Mouse (Mus musculus): ENCODE data around the gene Neurl1a. TPM values are rescaled to one million over a fixed set of nuclear protein-coding genes. Genes with fewer than 3 reads are reported as not detected.

The Neurl1a gene
- total and polyA plus RNA-seq, 3 experiments: 0.03 TPM; not detected in 2

DNA sequence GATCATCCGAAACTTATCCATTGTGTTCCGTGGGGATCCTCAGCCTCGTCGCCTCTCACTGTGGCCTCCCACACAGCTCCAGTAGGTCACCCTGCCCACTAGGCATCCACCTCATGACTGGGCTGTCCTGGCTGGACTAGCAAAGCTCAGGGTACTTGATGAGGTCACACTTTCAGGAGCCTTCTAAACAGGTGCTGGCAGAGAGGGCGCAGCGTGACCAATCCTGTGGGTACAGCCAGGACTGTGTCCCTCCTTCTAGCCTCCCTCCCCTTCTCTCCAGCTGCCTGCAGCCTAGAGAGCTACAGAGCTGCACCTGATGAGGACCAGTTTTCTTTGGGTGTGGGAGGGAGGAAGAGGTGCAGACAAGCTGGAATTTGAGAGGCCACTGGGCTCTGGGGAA, 34.5 kb upstream of the Neurl1a start, which contains the start of gene Calhm1:
TSS of gene Calhm1 (minus strand) at position 101 of the 400 bp plus-strand sequence.
- Histone ChIP-seq H3K9ac (ENCODE audit: control insufficient read depth, low read depth, low read length, poor library complexity, severe bottlenecking) (no peak within 1 kb of the TSS), H3K79me2 (ENCODE audit: control insufficient read depth, insufficient read depth, low read length, poor library complexity) (no peaks in the 10 kb centered on the region), H3K36me3 (ENCODE audit: control insufficient read depth in 1 of 2, insufficient read depth in 2 of 2, low read length in 2 of 2) (no peaks in the 10 kb centered on the region), H3K4me1 (ENCODE audit: control insufficient read depth in 1 of 2, insufficient read depth in 2 of 2, low read length in 2 of 2) (peaks cover 0 to 2% of the 10 kb centered on the region in 2 experiments; a peak in 2 of 4 replicates), H3K4me3 (ENCODE audit: control insufficient read depth in 1 of 2, insufficient read depth in 1 of 2, low read depth in 2 of 2, low read length in 2 of 2) (no peak within 1 kb of the TSS), H3K9me3 (replicated peaks; ENCODE audit: insufficient read depth, low read length) (no peaks in the 10 kb centered on the region), H3K27ac (ENCODE audit: control insufficient read depth, low read depth, low read length) (no peak within 1 kb of the TSS), H3K27me3 (ENCODE audit: control insufficient read depth in 1 of 2, insufficient read depth in 2 of 2, low read length in 2 of 2) (peaks cover 5 to 8% of the 10 kb centered on the region in 2 experiments)
- no peak for DNase-seq (ENCODE audit: low read depth, low spot score)
- no peak for TF ChIP-seq USF1 (IDR thresholded peaks at IDR 0.05; ENCODE audit: low read depth, low read length)
- TF ChIP-seq MEF2A (IDR thresholded peaks at IDR 0.05; ENCODE audit: extremely low read depth, insufficient replicate concordance, low read depth, low read length, poor library complexity, severe bottlenecking): no peak
- TF ChIP-seq ZKSCAN1 (IDR thresholded peaks at IDR 0.05; ENCODE audit: low read depth, low read length): no peak
- no peak for TF ChIP-seq BHLHE40 (IDR thresholded peaks at IDR 0.05; ENCODE audit: borderline replicate concordance, low read depth, low read length)
- TF ChIP-seq MAZ (IDR thresholded peaks at IDR 0.05; ENCODE audit: low read depth, low read length): no peak
- TF ChIP-seq TAL1 (IDR thresholded peaks at IDR 0.05; ENCODE audit: low read length): no peak
- no peak for TF ChIP-seq CHD2 (IDR thresholded peaks at IDR 0.05; ENCODE audit: low read length)
- no peak for TF ChIP-seq ZMIZ1 (IDR thresholded peaks at IDR 0.05; ENCODE audit: low read depth, low read length)
- TF ChIP-seq SIN3A (IDR thresholded peaks at IDR 0.05; ENCODE audit: low read length): no peak
- TF ChIP-seq E2F4 (IDR thresholded peaks at IDR 0.05; ENCODE audit: borderline replicate concordance, low read depth, low read length): no peak
- TF ChIP-seq HCFC1 (IDR thresholded peaks at IDR 0.05; ENCODE audit: low read depth, low read length): no peak
- no peak for TF ChIP-seq TBP (IDR thresholded peaks at IDR 0.05; ENCODE audit: low read depth, low read length)

DNA sequence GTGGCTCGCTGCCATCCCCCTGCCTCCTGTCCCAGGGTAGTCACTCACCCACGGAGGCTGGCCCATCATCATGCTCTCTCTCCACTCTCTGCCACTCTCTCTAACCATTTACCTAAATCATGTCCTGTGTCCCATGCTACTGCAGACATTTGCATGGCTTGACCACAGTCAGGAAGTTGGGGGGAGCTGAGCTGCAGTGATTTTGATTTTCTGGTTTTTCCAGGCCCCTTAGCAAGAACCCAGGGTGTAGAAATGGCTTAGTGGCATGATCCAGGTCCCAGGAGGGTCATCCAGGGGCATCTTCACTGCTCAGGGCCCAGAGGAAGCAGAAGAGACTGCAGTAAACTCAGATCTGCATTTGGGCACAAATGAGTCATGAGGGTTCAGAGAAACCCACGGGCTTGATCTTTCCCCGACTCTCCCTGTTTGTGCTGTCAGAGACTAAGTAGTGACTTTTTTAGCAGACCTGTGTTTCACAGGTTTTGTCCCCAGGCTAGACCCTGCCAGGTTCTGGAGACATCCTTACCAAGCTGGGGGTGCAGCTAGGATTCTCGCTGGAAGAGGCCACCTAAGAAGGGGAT, 30.3 kb upstream of the Neurl1a start:
- H3K36me3 ChIP-seq (ENCODE audit: control insufficient read depth in 1 of 2, insufficient read depth in 2 of 2, low read length in 2 of 2): no peaks in the 10 kb centered on the region
- H3K4me1 ChIP-seq (ENCODE audit: control insufficient read depth in 1 of 2, insufficient read depth in 2 of 2, low read length in 2 of 2): no peaks in the 10 kb centered on the region
- no peaks in the 10 kb centered on the region for H3K9me3 ChIP-seq (replicated peaks; ENCODE audit: insufficient read depth, low read length)
- H3K27me3 ChIP-seq (ENCODE audit: control insufficient read depth in 1 of 2, insufficient read depth in 2 of 2, low read length in 2 of 2): peaks cover 5 to 8% of the 10 kb centered on the region in 2 experiments
- no peak overlapping the region for H3K4me3 ChIP-seq (ENCODE audit: control insufficient read depth in 1 of 2, insufficient read depth in 1 of 2, low read depth in 2 of 2, low read length in 2 of 2)
- no peak overlapping the region for H3K27ac ChIP-seq (ENCODE audit: control insufficient read depth, low read depth, low read length)
- TF ChIP-seq MEF2A (IDR thresholded peaks at IDR 0.05; ENCODE audit: extremely low read depth, insufficient replicate concordance, low read depth, low read length, poor library complexity, severe bottlenecking) (no peak), TBP (IDR thresholded peaks at IDR 0.05; ENCODE audit: low read depth, low read length) (no peak), USF1 (IDR thresholded peaks at IDR 0.05; ENCODE audit: low read depth, low read length) (no peak), EP300 (IDR thresholded peaks at IDR 0.05; ENCODE audit: low read depth in 1 of 2, low read length in 2 of 2) (no peak), RCOR1 (IDR thresholded peaks at IDR 0.05; ENCODE audit: low read depth, low read length) (no peak), NRF1 (IDR thresholded peaks at IDR 0.05; ENCODE audit: insufficient read depth, low read depth, low read length, poor library complexity, severe bottlenecking) (no peak), TAL1 (IDR thresholded peaks at IDR 0.05; ENCODE audit: low read length) (no peak), USF2 (IDR thresholded peaks at IDR 0.05; ENCODE audit: borderline replicate concordance in 1 of 2, insufficient read depth in 1 of 2, low read depth in 1 of 2, low read length in 2 of 2) (no peak), JUND (IDR thresholded peaks at IDR 0.05; ENCODE audit: low read depth, low read length) (no peak), CHD1 (IDR thresholded peaks at IDR 0.05; ENCODE audit: low read depth, low read length) (no peak), MAZ (IDR thresholded peaks at IDR 0.05; ENCODE audit: low read depth, low read length) (no peak), KAT2A (conservative IDR thresholded peaks at IDR 0.05; ENCODE audit: low read depth, low read length) (no peak), CTCF (IDR thresholded peaks at IDR 0.05 in 2 of 3, conservative IDR thresholded peaks at IDR 0.05 in 1 of 3; ENCODE audit: control insufficient read depth in 1 of 3, insufficient read depth in 1 of 3, low read depth in 2 of 3, low read length in 3 of 3, poor library complexity in 1 of 3, severe bottlenecking in 1 of 3) (no peak), MYC (IDR thresholded peaks at IDR 0.05; ENCODE audit: low read depth, low read length) (no peak), POLR2A (IDR thresholded peaks at IDR 0.05; ENCODE audit: control insufficient read depth in 1 of 2, insufficient read depth in 1 of 2, low read depth in 1 of 2, low read length in 2 of 2, poor library complexity in 1 of 2) (no peak), MAFK (IDR thresholded peaks at IDR 0.05; ENCODE audit: borderline replicate concordance, low read depth, low read length) (no peak), MXI1 (IDR thresholded peaks at IDR 0.05; ENCODE audit: low read depth, low read length) (no peak)
- no peaks in the 10 kb centered on the region for H3K79me2 ChIP-seq (ENCODE audit: control insufficient read depth, insufficient read depth, low read length, poor library complexity)
- no peak overlapping the region for H3K9ac ChIP-seq (ENCODE audit: control insufficient read depth, low read depth, low read length, poor library complexity, severe bottlenecking)
- DNase-seq (ENCODE audit: low read depth, low spot score): no peak

Data from MEL (cell line).